Mouse (Mus musculus) left cerebral cortex, adult 9 months (tissue): Measurements from ENCODE around the gene Gm13420.
"Not testable (repeated sequence)": the region's sequence is repeated elsewhere in the genome, so short reads cannot be mapped to it uniquely, and the experiment has no call there.

Source experiments
- DNase-seq, 2 experiments: peaks; one replicate each; pipeline ENCODE4 v3.0.0; 2022; ENCODE audit warnings: low spot score in 2 of 2

Gene Gm13420

GRCm38 (mm10) chr2:29751497-29751896 lies at the start of gene Gm13420:
Gm13420 (minus strand) TSS chr2:29751685.
- DNase-seq = no peak

DNA sequence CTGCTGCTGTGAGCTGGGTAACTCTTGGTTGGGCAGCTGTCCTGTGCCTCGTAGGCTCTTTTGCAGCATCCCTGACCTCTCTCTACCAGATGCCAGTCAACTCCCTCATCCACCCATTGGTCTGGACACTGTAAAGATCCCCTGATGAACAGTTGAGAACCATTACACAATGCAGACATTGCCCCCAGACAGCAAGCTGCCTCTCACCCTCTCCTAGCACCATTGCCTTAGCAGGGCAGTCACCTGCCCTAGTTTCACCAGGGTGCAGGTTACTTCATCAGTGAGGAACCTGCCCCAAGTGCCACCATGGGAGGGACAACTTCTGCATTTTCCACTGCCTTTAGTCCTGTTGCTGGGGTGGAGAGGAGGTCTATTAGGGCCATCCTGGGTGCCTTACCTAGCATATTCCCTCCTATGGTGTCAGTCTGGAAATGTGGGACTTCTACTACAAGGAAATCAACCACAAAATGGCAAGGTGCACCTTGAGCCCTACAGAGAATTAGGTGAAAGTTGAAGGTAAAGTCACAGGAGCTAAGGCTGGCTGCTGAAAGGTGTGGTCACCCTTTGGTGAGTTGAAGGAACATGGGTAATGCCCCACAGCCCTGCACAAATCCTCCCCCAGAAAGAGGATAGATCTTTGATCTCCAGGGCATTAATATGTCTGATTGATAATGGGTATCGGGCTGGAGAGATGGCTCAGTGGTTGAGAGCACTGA lies 41.4 kb upstream of the Gm13420 start:
- no peak for DNase-seq

DNA sequence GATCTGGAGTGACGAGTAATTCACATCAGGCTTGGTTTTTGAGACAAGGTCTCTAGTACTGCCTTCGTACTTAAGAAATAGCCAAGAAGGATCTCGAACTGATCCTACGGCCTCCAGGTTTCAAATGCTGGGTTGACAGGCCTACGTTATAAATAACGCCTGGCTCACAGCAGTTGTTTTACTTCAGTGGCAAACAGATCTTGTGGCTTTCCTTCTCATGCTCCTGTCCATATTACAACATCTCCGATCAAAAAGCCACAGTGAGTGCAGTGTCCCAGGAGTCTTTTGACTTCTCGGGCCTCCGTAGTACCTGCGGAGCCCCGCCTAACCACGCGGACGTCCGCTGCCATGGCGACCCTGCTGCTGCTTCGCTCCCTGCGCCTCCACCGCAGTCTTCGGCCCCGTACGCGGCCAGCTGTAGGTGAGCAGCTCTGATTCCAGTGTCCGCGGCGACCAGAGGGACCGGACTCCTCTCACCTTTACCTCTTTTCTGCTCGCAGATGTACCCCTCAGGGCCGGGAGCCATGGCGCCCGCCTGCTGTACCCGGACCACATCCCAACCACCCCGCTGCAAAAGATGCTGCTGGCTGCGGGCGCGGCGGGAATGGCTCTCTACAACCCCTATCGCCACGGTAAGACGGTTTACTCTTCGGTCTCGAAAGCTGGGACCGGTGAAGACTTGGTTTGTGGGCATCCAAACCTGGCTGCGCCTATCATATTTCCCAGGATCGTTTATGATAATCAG lies 36.6 kb upstream of the Gm13420 start, which contains the start of gene Trub2:
TSS of gene Trub2 (minus strand) at position 566 of the 745 bp plus-strand sequence.
- DNase-seq = peak; percentile 68 to 84

- DNase-seq = peak; percentile 76 to 96
These were observed 35.8 kb upstream of the Gm13420 start, which contains the start of gene Coq4 for GRCm38 (mm10) chr2:29787104-29787917. Coq4 (plus strand) TSS chr2:29787493.

DNA sequence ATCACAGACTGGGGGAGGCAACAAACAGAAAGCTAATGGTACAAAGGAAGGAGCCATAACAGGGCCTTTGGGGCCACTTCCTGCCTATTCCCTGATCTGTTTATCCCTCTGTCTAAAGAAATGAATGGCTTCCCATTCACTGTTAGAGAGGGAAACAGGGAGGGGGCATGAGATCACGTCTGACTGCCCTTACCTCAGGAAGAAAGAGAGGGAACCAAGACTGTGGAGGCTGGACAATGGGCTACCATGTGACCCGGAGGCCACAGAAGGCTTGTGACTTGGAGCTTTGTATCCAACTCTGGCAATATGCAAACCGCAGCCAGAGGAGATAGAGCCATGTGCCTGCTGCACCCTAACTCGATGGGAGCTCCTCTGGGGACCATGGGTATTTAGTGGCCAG lies 32.8 kb upstream of the Gm13420 start:
- no peak for DNase-seq

- not testable (repeated sequence) for DNase-seq
These were observed 29.8 kb upstream of the Gm13420 start for GRCm38 (mm10) chr2:29781256-29781655.

DNA sequence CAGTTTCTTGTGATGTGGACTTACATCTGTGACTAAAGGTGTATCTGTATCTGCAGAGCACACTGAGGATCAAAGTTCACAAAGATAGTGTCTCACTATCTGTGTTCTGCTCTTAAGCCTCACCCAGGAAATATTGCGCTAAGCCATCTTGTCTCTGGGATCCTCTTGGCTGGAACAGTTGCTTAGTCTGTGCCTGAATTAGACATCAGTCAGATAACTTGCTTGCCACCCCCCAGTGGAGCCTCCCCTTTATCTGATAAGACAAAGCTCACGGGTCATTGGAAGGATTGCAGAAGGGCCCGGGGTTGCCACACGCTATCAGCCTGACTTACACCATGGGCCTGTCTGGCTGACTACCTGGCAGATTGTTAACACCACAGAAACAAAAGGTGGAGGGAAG lies 21.8 kb upstream of the Gm13420 start:
- no peak for DNase-seq

DNA sequence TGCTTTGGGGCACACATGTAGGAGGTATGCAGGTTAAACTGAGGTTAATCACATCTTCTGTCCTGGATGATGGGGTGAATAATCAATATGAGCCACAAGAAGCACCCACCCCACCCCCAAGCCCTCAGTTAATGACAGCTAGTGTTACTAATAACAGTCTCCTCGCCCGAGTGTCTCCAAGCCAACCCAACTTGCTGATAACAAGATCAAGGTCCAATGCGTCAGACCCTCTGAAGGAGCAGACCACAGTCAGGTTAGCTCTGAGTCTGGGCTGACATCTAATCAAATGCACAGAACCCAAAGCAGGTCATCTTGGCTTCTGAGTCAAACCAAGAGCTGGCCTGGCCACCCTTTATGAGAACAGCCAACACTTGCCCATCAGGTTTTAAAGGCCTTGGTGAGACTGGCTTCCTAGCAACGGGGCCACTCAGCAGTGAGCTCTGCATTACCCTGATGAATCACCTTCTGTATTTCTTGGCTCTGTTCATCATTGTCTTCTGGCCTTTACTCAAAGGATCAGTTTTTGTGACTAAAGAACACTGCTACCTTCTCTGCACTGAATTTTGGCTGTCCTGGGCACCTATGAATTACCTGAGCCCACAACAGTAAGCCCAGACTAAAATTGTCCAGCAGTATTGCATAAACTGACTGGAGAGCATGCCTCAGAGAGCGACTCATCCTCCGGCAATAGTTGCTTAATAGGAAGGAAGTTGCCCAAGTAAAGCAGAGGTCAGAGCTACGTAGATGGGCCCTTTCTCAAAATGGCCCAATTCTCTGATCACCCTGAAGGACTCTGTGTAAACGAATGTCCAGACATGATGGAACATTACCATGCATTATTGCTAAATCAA lies 20.4 kb upstream of the Gm13420 start:
- DNase-seq = no peak

GRCm38 (mm10) chr2:29770162-29770561 lies 18.7 kb upstream of the Gm13420 start:
- DNase-seq = no peak

DNA sequence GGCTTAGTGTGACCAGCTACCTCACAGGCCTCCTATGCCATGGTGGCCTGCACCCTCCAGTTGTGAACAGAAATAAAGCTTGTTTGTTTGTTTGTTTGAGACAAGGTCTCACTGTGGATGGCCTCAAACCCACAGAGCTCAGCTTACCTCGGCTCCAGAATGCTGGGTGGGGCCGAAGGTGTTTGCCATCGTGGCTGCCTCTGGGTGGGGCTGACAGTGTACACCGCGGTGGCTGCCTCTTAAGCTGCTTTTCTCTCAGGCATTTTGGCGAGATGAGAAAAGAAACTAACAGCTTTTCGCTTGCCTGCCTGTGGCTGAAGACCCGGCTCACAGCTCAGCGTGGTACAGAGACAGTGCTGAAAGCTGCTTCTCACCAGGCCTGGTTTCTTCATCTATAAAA lies 17.4 kb upstream of the Gm13420 start:
- no peak for DNase-seq

GRCm38 (mm10) chr2:29767976-29768709 lies 16.7 kb upstream of the Gm13420 start:
- DNase-seq = no peak

GRCm38 (mm10) chr2:29764831-29765230 lies 13.3 kb upstream of the Gm13420 start:
- DNase-seq = peak in 1 of 2 experiments; percentile 58

- DNase-seq = no peak
These were observed 4.2 kb upstream of the Gm13420 start for GRCm38 (mm10) chr2:29755693-29756092.

- no peak for DNase-seq
These were observed 912 bp upstream of the Gm13420 start for GRCm38 (mm10) chr2:29752397-29752796.

DNA sequence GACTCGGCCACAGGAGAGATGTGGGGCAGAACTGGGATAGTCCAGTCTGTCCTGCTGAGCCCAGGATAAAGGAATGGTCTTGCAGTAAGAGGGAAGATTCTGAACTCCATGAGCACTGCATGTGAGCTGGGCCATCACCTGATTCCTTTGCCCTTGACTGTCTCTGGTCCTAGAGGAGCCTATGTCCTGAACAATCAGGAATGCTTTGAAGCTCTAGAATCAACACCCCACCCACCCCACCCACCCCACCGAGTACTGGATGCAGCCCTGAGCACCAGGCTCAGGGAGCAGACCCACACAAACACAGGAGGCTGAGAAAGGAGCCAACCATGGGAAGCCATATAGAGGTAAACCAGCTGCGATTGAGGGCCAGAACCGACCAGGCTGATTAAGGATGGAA lies 3.0 kb downstream of the Gm13420 start:
- DNase-seq = no peak

- peak in 1 of 2 experiments; percentile 37 for DNase-seq
These were observed 3.6 kb downstream of the Gm13420 start for GRCm38 (mm10) chr2:29747852-29748251.

GRCm38 (mm10) chr2:29747188-29747782 lies 4.2 kb downstream of the Gm13420 start:
- no peak for DNase-seq

DNA sequence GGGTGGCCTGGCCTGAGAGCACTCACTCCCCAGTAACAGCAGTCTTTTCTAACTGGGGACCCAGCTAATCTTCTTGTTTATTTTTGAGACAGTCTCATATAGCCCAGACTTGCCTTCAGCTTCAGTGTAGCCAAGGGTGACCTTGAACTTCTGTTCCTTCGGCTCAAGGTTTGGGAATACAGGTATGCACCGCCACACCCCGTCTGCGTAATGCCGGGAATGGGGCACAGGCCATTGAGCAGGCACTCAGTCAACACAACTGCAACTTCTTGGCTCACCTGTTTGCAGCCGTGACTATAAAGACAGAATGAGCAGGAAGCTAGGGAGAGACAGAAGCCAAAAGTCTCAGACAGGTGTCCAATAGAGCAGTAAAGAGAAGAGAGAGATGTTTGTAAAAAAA lies 7.2 kb downstream of the Gm13420 start:
- DNase-seq = no peak

DNA sequence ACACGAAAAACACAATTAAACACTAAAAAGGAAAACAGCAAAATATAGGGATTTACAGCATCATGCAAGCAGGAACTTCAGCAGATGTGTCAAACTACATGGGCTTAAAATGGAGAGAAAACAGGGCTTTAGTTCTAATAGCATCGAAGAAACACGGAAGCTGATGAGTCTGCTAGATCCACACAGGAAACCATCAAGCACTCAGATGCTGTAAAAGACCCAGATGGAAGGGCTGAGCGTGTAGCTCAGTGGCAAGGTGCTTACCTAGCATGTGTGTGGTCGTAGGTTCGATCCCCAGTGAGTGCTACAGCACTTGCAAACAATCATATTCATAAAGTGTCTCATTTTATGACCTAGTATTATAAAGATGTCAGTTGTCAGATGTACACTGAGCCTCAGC lies 10.3 kb downstream of the Gm13420 start:
- DNase-seq = no peak

GRCm38 (mm10) chr2:29739368-29739767 lies 12.1 kb downstream of the Gm13420 start:
- DNase-seq = peak in 1 of 2 experiments; percentile 44
